Mouse (Mus musculus) B cell, adult 67 days (primary cell): Measurements from ENCODE around the gene Gemin7. TPM values are rescaled to one million over a fixed set of nuclear protein-coding genes. Genes with fewer than 3 reads are reported as not detected.

Experiments
- total RNA-seq, 2 experiments: library from RNA; stranded (reverse); gene quantifications; 4 replicates each; pipeline ENCODE4 v1.2.4; 2023

The Gemin7 gene
- total RNA-seq = 10 to 100 TPM; 88.5 to 93.3 TPM

GRCm38 (mm10) chr7:19577141-19577852 is at the start of gene Gemin7, which contains the start of gene Zfp296:
Gene Gemin7, minus strand, starts transcription at chr7:19577595.
Gene Zfp296, plus strand, starts transcription at chr7:19577287.

DNA sequence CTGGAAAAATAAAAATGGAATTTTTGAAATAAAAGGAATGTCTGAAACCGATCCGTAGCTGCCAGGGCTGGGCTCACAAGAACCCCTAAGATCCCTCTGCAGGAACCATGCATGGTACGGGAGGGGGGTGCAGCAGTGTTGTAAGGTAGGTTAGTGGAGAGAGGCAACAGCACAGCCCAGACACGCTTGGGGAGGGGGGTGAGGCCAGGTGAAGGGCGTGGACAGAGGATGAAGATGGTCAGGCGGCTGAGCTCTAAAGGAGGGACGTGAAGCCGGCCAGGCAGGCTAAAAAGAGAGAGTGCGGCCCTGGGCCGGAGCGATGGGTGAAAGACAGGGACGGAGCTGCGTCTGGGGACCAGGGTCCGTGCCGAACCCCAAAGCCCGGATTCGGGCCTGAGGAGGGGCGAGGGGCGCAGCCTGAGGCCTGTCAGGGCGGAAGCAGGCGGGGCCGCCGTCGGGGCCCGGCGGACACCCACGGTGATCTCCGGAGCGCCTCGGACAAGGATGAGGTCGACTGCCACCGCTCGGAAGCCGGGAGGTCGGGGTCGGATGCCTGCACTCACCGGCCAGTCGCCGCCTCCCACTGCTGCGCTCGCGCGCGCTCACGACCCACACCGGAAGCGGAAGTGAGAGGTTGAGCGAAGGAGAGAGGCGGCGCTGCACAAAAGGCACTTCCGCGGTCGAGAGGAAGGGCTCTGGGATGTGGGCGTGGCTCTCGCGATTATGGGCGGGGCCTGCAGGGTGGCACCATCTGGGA is 26.6 kb upstream of the Gemin7 start, which contains the start of gene Clasrp:
Clasrp (minus strand) TSS at position 638 of the 757 bp plus-strand sequence.

GRCm38 (mm10) chr7:19562643-19563410 is 14.6 kb downstream of the Gemin7 start, which contains the start of gene Ppp1r37:
Gene Ppp1r37, minus strand, starts transcription at chr7:19563076.

GRCm38 (mm10) chr7:19517652-19518365 is 59.6 kb downstream of the Gemin7 start, which contains the start of gene Nkpd1:
Gene Nkpd1, plus strand, starts transcription at chr7:19517838.

Other genes starting within 250 kb of the Gemin7 start
- 10 to 100 TPM; 64.3 to 66.3 TPM for gene Ercc1, start 232.8 kb downstream of the Gemin7 start, total RNA-seq
- 10 to 100 TPM in 1 of 2 experiments, 1 to 10 TPM in 1; 6.7 to 10.7 TPM for gene Cd3eap, start 218.1 kb downstream of the Gemin7 start, total RNA-seq
- gene Ppp1r13l, start 217.8 kb downstream of the Gemin7 start, total RNA-seq = 1 to 10 TPM; 1.4 to 1.9 TPM
- 10 to 100 TPM; 57.0 to 80.3 TPM for gene Ercc2, start 195.6 kb downstream of the Gemin7 start, total RNA-seq
- gene Klc3, start 173.5 kb downstream of the Gemin7 start, total RNA-seq = 1 to 10 TPM; 1.9 to 2.2 TPM
- under 1 TPM; 0.44 TPM for gene Ckm, start 172.8 kb downstream of the Gemin7 start, total RNA-seq
- 10 to 100 TPM; 29.5 to 30.7 TPM for gene Mark4, start 118.8 kb downstream of the Gemin7 start, total RNA-seq
- gene Exoc3l2, start 114.3 kb downstream of the Gemin7 start, total RNA-seq = not detected
- 1 to 10 TPM; 5.8 to 6.5 TPM for gene Bloc1s3, start 69.2 kb downstream of the Gemin7 start, total RNA-seq
- gene Trappc6a, start 69.2 kb downstream of the Gemin7 start, total RNA-seq = 10 to 100 TPM; 30.2 to 34.6 TPM
- gene Nkpd1, start 59.8 kb downstream of the Gemin7 start, total RNA-seq = under 1 TPM; 0.55 to 0.62 TPM
- 10 to 100 TPM; 58.2 to 64.2 TPM for gene Ppp1r37, start 14.5 kb downstream of the Gemin7 start, total RNA-seq
- 10 to 100 TPM; 14.4 to 17.4 TPM for gene Zfp296, start 308 bp downstream of the Gemin7 start, total RNA-seq
- gene Clasrp, start 26.9 kb upstream of the Gemin7 start, total RNA-seq = 100 to 1,000 TPM; 111 to 118 TPM
- gene Relb, start 51.8 kb upstream of the Gemin7 start, total RNA-seq = 100 to 1,000 TPM in 1 of 2 experiments, 10 to 100 TPM in 1; 94.7 to 102 TPM
- 10 to 100 TPM; 80.3 to 90.7 TPM for gene Clptm1, start 87.4 kb upstream of the Gemin7 start, total RNA-seq
- gene Apoc2, start 100.3 kb upstream of the Gemin7 start, total RNA-seq = not detected
- gene Gm44805, start 103.8 kb upstream of the Gemin7 start, total RNA-seq = not detected
- not detected for gene Apoc4, start 103.9 kb upstream of the Gemin7 start, total RNA-seq
- gene Apoc1, start 115.1 kb upstream of the Gemin7 start, total RNA-seq = not detected
- 10 to 100 TPM; 81.0 to 81.5 TPM for gene Apoe, start 121.6 kb upstream of the Gemin7 start, total RNA-seq
- 10 to 100 TPM; 55.4 to 63.8 TPM for gene Tomm40, start 137.8 kb upstream of the Gemin7 start, total RNA-seq
- gene Nectin2, start 172.9 kb upstream of the Gemin7 start, total RNA-seq = not detected
- not detected for gene Bcam, start 193.4 kb upstream of the Gemin7 start, total RNA-seq
- 1 to 10 TPM in 1 of 2 experiments, not detected in 1; 1.8 TPM for gene Cblc, start 219.2 kb upstream of the Gemin7 start, total RNA-seq
- 10 to 100 TPM; 64.0 to 80.4 TPM for gene Bcl3, start 245.2 kb upstream of the Gemin7 start, total RNA-seq